Mouse (Mus musculus): Measurements from ENCODE around the gene Armc10. TPM values are rescaled to one million over a fixed set of nuclear protein-coding genes. Genes with fewer than 3 reads are reported as not detected.

Armc10 gene
- 15.8 TPM for polyA plus RNA-seq (2014; fragmentation: Illumina TruSeq; extraction: RNeasy Lipid Tissue Mini Kit (QIAGEN cat#74804); ENCODE audit: low read depth, low replicate concordance)

DNA sequence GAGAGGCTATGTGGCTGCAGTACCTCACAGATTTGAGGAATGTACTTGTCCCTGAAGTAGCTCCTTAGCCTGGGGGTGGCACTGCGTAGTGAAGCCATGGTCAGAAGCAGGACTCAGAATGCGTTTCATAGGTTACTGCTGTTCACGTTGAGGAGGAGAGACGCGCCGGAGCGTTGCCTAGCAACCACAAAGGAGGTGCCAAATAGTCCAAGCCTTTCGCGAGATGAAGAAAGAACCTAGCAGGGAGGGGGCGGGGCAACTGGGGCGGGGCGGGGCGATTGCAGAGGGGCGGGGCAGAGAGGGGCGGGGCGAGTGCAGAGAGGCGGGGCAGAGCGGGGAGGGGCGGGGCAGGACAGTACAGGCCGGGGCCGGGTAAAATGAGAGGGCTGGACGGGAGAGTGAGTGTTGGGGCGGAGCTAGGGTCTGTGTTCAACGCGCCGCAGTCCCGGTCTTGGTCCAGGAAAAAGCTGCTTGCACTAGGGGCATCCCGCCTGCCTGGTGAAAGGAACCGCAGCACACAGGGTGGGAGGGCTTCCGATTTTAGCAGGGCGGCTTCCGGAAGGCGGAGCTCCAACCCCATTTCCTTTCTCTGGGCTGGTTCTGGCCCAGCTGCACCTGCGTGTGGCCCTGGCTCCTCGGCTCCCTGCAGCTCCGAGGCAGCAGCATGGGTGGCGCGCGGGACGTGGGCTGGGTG is at the start of gene Armc10, which contains the start of gene Fbxl13:
Gene Armc10 (plus strand): TSS at position 375 of the 694 bp plus-strand sequence.
Gene Fbxl13 (minus strand): TSS at position 196 of the 694 bp plus-strand sequence.

DNA sequence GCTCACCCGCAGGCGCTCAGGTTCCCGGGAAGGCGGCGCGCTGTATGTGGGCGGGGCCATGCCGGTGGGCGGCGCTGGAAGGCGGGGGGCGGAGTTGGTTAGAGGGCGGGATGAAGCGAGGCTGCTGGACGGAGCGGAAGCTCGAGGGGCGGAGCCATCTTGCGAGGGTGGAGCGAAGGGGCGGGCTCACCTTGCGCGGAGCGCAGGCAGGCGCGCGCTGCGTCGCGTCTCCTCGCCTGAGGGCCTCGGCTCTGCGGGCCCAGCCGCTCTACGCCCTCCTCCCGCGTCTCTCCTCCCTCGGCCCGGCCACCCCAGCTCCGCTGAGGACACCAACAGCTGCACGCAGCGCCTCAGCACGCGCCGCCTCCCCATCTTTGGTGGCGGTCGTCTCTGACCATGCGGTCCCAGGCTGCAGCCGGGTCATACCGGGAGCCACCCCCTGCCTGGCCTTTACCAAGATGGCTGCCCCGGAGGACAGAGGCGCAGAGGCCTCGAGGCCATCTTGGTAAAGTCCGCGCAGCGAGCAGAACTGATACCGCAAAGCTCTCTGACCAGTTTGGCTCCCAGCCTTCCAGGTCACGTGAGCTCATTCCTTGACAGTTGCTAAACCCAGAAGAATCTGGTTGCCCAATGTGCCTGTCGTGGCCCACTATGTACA is 55.9 kb downstream of the Armc10 start, which contains the start of gene Napepld:
Gene Napepld (minus strand): TSS at position 46 of the 658 bp plus-strand sequence.

Other genes starting within 250 kb of the Armc10 start
- 81.0 TPM for gene Ccdc146, start 221.1 kb upstream of the Armc10 start, polyA plus RNA-seq (2014; fragmentation: Illumina TruSeq; extraction: RNeasy Lipid Tissue Mini Kit (QIAGEN cat#74804); ENCODE audit: low read depth, low replicate concordance)
- 23.9 TPM for gene Fam185a, start 220.9 kb upstream of the Armc10 start, polyA plus RNA-seq (2014; fragmentation: Illumina TruSeq; extraction: RNeasy Lipid Tissue Mini Kit (QIAGEN cat#74804); ENCODE audit: low read depth, low replicate concordance)
- 2.0 TPM for gene Lrrc17, start 102.3 kb upstream of the Armc10 start, polyA plus RNA-seq (2014; fragmentation: Illumina TruSeq; extraction: RNeasy Lipid Tissue Mini Kit (QIAGEN cat#74804); ENCODE audit: low read depth, low replicate concordance)
- gene Fbxl13, start 179 bp upstream of the Armc10 start, polyA plus RNA-seq (2014; fragmentation: Illumina TruSeq; extraction: RNeasy Lipid Tissue Mini Kit (QIAGEN cat#74804); ENCODE audit: low read depth, low replicate concordance) = 264 TPM
- 31.7 TPM for gene Napepld, start 55.6 kb downstream of the Armc10 start, polyA plus RNA-seq (2014; fragmentation: Illumina TruSeq; extraction: RNeasy Lipid Tissue Mini Kit (QIAGEN cat#74804); ENCODE audit: low read depth, low replicate concordance)
- gene Pmpcb, start 91.3 kb downstream of the Armc10 start, polyA plus RNA-seq (2014; fragmentation: Illumina TruSeq; extraction: RNeasy Lipid Tissue Mini Kit (QIAGEN cat#74804); ENCODE audit: low read depth, low replicate concordance) = 551 TPM
- 553 TPM for gene Dnajc2, start 139.4 kb downstream of the Armc10 start, polyA plus RNA-seq (2014; fragmentation: Illumina TruSeq; extraction: RNeasy Lipid Tissue Mini Kit (QIAGEN cat#74804); ENCODE audit: low read depth, low replicate concordance)
- gene Psmc2, start 139.5 kb downstream of the Armc10 start, polyA plus RNA-seq (2014; fragmentation: Illumina TruSeq; extraction: RNeasy Lipid Tissue Mini Kit (QIAGEN cat#74804); ENCODE audit: low read depth, low replicate concordance) = 329 TPM
- gene Slc26a5, start 219.8 kb downstream of the Armc10 start, polyA plus RNA-seq (2014; fragmentation: Illumina TruSeq; extraction: RNeasy Lipid Tissue Mini Kit (QIAGEN cat#74804); ENCODE audit: low read depth, low replicate concordance) = 0.13 TPM